Mouse (Mus musculus): ENCODE measurements at regions not wholly inside any gene's neighbourhood (a gene's known extent, or its start where the extent isn't known, plus 50 kb on each side); places are given as distances from the start of the nearest gene placed in this dataset.
A peak's percentile ranks its signal among the peaks of the same experiment; 100 is the strongest.

DNA sequence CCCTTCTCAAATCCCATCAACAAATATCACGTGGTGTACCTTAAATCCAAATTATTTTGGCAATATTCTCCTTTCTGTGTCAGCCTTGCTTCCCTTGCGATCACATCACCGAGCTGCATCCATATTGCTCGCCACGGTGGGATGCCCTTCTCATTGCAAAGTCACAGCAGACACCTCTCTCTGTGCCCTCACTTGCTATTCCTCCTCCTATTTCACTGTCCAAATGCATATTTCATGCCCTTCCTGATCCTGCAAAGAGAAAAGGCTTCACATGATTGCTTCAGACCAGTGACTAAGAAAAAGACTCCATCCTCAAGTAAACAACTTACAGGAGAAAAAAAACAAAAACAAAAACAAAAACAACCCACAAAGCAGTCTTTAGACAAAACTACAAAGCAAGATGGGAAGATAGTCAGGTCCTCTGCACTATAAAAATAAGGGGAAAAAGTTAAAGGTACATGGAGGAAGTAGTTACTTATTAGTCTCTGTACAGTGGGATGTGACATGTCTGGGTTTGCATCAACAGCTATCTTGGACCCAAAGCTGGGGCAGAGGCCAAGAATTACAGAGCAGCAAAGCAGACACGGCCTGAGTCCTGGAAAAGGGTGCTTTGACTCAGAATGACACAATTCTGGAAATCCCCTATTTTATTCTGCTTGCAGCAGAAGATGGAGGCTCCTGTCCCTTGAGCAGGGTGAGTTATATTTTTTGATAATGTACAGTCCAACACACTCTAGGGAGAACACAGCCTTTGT is 349.3 kb downstream of the Zfp619 start:
- DNase-seq (ENCODE audit: low read depth), result peak; percentile 31

DNA sequence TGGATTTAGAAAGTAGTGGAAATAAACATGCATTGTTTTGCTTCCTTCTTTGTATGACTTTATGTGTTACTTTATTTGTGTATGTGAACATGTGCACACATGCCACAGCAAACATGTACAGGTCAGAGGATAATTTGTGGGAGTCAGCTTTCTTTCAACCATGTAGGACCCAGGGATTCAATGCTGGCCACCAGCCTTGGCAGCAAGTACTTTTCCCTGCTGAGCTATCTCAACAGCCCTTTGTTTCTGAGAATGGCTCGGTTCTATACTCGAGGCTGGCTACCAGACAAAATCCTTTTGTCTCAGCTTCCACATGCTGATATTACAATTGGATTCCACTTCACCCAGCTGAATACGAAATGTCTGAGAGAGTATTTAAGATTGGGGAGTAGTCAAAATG is 349.9 kb downstream of the Zfp619 start:
- DNase-seq (ENCODE audit: low read depth), result no peak

DNA sequence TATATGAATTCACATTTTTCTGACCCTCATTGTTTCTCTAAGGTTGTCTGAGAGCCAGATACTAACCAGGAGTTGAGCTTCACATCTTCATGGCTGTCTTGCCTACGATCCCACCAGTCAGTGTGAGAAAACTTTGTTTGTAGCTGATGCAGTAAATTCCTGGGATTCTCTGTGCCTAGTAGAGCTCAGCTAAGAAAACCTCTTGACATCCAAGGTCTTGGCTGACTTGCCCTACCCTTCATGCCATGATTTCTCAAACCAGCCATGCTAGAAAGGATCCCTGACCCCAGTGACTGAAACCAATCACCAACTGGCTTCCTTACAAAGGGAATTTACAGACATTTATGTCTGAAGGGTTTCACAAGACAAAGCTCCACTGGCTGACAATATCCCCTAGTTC is 364.5 kb downstream of the Zfp619 start:
- DNase-seq (ENCODE audit: low read depth), result no peak

DNA sequence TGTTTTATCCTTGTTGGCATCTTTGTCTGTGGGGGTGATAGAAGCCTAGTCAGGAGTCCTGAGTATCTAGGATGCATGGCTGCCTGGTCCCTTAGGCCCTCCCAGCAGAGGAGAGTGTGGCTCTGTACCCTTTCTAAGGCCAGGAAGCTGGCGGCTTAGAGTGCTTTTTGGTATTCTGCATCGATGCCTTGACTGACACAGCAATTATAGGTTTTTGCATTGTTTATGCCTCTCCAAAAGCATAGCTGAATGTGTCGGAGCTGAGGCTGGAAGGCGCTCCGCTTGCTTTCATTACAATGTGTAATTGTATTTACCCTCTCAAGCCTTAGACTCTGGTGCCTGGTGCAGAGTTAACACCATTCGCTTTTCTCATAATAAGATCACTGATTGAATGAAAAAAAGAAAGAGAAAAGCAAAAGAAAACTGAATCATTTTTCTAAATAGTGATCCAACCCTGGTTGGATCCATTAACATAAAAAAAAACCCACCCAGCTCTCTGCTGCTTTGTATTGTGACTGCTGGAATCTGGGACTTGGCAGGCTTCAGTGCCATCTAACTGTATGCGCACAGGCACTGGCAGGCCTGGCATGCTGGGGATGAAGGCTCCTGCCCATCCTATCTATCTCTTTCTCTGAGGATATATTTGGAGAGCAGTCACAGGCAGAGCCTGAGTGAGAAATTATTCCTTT is 376.8 kb downstream of the Zfp619 start:
- DNase-seq (ENCODE audit: low read depth), result no peak

DNA sequence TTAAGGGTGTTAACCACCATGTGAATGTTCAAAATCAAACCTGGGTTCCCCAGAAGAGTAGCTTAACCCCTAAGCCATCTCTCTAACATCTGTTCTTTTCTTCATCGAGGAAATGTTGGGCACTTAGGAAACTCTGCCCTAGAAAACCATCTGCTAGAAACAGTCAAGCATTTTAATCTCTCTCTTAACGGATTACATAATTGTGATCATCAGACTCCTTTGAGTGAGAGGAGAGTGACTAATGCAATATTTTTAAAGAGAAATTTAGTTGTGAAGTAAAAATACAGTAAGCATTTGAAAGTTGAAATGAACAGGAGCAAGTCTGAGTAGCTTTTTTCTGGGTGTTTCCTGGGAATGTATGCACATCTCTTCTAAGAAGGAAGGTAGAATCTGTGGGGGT is 379.4 kb downstream of the Zfp619 start:
- DNase-seq (ENCODE audit: low read depth), result no peak

DNA sequence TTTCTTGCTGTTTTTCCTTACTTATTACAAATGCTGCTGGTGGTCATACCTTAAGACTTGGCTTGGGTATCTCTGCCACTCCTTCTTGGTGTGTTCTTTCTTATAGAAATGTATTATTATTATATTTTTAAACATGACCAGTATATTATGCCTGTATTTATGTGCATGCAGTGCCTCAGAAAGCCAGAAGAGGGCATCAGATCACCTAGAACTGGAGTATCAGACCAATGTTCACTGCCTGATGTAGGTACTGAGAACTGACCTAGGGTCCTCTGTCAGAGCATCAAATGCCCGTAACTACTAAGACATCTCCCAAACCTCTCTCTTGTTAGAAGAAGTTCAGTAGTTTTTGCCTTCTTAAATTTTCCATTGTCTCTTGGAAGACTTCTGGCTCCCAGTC is 380.7 kb downstream of the Zfp619 start:
- DNase-seq (ENCODE audit: low read depth), result no peak

DNA sequence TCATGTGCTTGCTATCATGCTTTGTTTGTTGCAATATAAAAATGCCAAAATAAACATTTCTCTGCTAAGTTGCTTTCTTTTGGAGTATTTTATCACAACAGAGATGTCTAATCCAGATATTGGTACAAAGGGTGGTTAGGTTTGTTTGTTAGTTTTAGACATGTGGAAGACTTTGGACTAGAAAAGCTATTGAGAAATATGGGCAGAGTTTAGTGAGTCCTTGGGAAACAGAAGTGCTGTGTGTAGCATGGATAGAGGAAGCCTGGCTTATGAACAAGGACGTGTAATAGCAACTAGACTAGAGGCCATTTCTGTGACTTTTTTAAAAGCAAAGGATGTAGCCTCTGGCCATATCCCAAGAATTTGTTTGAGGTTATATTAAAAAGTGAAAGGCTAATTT is 416.4 kb downstream of the Zfp619 start:
- no peak for DNase-seq (ENCODE audit: low read depth)

DNA sequence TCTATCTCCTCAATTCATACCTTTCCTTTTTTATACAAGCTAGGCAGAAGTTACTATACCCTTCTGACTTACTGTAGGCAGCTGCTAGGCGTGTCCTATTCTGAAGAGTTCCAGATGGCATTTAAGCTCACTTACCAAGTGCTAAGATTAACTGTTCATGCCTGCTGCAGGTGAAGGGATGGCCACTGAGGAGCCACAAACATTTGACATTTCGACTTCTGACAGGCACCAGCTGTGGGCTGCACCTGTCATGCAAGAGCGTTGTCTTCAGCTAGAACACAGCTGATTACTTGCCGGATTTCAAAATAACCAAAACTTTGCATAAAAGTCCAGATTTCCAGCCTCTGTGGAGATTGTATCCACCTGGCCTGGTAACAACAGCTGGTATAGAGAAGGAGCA is 419.7 kb downstream of the Zfp619 start:
- no peak for DNase-seq (ENCODE audit: low read depth)

DNA sequence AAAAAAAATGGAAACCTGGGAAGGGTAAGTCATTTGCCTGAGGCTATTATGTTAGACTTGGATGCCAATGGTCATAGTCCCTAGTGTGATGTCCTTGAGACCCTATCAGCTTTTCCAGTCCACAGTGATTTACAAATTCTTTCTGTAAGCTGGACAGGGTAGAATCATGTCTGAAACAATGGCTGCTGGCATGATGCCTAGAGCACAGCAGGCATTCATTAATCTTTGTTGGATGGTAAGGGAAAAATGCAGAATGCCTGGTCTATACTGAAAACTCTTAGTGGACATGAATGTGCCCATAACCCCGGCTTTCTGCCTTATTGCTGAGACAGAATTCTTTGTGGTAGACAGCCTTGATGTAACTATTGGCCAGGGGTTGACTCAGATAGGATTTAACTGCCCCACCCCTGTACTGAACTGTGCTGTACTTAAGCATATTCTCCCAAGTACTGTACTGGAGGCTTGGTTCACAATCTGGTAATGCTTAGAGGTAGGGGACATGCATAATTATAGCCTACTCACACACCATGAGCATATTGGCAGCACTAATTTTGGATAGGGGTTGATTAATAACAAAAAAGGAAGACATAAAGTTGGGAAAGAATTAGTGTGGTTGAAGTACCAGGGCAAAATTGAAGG is 424.8 kb downstream of the Zfp619 start:
- DNase-seq (ENCODE audit: low read depth), result peak; percentile 11

DNA sequence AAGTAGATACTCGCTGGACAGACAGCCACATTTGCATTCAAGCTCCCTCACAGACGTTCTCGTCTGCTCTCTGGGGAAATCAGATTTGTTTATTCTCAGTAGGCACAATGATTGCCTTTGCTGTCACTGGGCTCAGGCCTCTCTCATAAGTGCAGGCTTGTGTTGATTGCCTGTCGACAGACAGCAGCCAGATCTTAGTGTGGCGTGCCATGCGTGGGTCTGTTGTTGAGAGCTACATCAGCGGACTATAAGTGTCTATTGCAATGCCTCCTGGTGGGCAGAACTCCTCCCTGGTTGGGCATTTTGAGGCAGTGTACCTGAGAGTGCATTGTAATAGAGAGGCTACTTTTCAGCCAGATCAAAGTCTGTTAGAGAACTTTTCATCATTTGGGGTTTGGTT is 436.5 kb downstream of the Zfp619 start:
- no peak for DNase-seq (ENCODE audit: low read depth)

DNA sequence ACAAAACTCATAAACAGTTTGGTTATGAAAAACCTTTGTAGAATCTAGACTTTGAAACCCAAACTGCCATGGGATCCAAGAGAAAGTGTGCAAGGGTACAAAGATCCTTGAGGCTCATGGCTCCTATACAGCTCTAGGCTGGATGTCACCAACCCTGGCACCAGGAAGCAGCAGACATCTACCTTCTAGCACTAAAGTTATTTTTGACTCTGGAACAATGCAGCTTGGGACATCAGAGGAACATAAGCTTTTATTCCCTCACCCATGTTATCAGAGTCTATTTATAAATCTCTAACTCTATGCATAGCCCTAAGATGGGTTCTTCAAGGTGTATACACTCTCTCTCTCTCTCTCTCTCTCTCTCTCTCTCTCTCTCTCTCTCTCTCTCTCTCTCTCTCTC is 437.4 kb downstream of the Zfp619 start:
- no peak for DNase-seq (ENCODE audit: low read depth)

DNA sequence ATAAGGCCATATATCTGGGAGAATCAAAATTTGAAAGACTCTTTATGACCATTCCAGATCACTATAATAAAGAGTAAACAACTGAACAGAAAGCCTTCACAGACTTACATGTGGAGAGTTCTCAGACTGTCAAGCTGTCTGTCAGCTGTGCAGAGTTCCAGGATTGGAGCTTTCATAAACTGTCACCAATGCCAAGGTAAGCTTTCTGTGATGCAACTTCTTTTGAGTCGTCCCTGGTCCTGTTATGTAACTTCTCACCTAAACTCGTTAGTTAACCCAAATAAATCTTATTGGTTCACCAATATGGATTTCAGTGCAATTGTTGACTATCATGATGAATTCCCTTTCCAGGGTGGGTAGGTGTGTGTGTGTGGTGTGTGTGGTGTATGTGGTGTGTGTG is 460.6 kb downstream of the Zfp619 start:
- DNase-seq (ENCODE audit: low read depth), result no peak

DNA sequence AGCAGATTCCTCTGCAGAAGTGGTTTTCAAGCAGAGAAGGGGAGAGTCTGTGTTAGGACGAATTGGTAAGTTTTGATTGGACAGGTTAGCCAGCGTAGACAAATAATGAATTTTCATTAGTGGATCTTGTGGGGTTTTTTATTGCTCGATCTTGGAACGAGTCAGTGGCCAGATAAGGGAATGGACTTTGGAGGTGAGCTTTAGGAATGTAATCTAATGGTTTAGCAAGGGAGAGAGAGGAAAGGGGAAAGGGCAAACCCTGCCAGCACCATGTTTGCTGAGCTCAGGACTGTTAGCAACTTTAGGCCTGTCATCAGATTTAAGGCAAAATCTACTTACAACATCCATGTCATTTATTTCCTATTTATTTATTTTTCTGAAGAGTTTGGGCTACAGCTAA is 464.1 kb downstream of the Zfp619 start:
- DNase-seq (ENCODE audit: low read depth), result no peak

All from fibroblast of lung, adult 2 months (primary cell).